Mouse (Mus musculus) ovary, adult 2 months (tissue): Measurements from ENCODE around the gene Cry1. TPM values are rescaled to one million over a fixed set of nuclear protein-coding genes. Genes with fewer than 3 reads are reported as not detected.

ENCODE experiments used
- polyA plus RNA-seq: library from polyadenylated mRNA; depleted of rRNA; stranded (reverse); fragments of >200 nt; gene quantifications from 2 replicates; pipeline ENCODE4 v1.2.3, GENCODE M21; 2012; rRNA removed

Cry1 gene
- polyA plus RNA-seq: 13.9 and 22.9 TPM in 2 replicates

DNA sequence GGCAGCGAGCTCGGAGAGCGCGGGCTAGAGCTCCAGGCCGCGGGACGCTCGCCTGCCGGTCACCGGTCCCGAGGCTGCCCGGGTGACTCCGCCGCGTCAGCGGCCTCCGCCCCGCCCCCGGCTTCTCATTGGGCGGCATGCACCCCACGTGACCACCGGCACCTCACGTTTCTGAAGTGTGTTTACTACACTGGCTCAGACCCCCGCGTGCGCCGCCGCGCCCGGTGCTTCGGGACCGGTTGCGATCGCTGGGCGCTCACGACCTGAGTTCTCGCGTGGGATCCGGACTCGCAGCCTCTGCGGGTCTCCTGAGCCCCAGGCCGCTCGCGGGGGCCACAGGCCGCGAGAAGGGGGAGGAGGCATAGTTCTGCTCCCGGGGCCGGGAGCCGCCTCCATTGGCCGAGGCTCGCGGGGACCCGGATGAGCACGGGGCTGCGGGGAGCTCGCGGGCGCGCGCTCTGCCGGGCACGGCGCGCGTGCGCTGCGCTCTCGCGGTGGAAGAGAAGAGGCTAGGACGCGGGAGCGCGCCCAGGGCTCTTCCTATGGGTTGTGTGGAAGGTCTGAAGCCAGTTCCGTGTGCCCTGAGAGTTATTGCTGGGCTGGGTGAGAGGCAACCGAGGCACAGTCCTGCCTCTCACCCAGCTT, at the start of gene Cry1:
Cry1 (minus strand) TSS at position 101 of the 645 bp plus-strand sequence.

DNA sequence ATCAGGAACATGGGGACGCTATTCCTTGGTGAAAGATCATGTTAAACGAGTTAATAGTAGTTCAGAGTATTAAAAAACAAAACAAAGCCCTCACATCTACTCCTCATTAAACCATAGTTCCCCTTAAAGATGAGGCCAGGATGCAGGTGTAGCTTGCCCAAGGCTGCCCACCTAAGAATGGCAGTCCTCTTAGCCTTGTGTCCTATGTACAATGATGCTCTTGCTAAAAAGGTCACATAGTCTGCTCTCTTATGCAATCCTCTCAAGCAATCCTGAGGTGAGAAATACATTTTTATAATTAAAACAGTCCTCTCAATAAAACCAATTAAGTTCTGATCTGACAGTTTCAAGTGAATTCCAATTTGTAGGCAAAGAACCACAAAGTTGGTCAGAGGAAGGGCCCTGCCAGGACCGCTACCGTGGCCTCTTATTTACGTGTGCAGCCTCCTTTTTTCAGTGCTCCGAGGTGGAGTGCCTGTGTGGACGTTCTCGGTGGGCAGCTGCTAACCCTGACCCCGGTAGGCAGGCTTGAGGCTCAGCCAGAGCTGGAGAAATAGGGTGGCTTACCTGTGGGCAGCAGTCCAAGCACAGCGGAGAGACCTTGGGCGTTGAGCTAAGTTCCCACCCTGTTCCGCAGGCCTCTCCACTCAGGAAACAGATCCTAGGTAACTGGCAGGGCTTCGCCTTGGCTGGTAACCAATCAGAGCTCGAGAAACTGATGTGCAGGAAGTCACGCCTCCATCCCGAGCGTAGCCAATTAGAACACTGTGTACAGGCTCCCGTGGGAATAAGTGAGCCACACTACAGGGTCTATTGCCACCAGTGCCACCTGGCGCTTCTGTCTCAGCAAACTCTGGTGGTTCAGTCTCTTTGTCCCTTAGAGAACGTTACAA, 57.2 kb downstream of the Cry1 start, which contains the start of gene Mterf2:
Mterf2 (minus strand) TSS at position 633 of the 893 bp plus-strand sequence.

GRCm38 (mm10) chr10:85102247-85103084, 82.4 kb downstream of the Cry1 start, which contains the start of the genes Fhl4 and Tmem263:
Gene Fhl4, minus strand, starts transcription at chr10:85102495.
Gene Tmem263, plus strand, starts transcription at chr10:85102627.

Other genes with a start within 250 kb of the Cry1 start
- gene Fhl4, start 82.6 kb downstream of the Cry1 start, polyA plus RNA-seq: 0.22 and 0.31 TPM in 2 replicates
- 11.8 and 26.3 TPM in 2 replicates for gene Tmem263, start 82.4 kb downstream of the Cry1 start, polyA plus RNA-seq
- 0.90 and 3.8 TPM in 2 replicates for gene Mterf2, start 57.0 kb downstream of the Cry1 start, polyA plus RNA-seq
- 10.7 and 12.3 TPM in 2 replicates for gene Btbd11, start 201.8 kb upstream of the Cry1 start, polyA plus RNA-seq